Mouse (Mus musculus) layer of hippocampus, adult 2 months (tissue): ENCODE results near the gene Stac3. TPM values are rescaled to one million over a fixed set of nuclear protein-coding genes. Genes with fewer than 3 reads are reported as not detected.
A peak's percentile ranks its signal among the peaks of the same experiment; 100 is the strongest.

Experiments used
- DNase-seq, 2 experiments: peaks; one replicate each; pipeline ENCODE4 v3.0.0; 2022; ENCODE audit warnings: low spot score in 2 of 2
- H3K27ac ChIP-seq: fragments of 200-600 bp; 2 replicates; pipeline ENCODE4 v1.8.1; 2022
- H3K4me3 ChIP-seq: fragments of 200-600 bp; 2 replicates; pipeline ENCODE4 v1.8.1; 2022; ENCODE audit warnings: mild to moderate bottlenecking
- CTCF ChIP-seq: fragments of 200-600 bp; conservative IDR thresholded peaks from 2 replicates; pipeline ENCODE4 v1.8.1; 2022; ENCODE audit warnings: antibody characterized with exemption, mild to moderate bottlenecking, moderate library complexity
- long read RNA-seq, 2 experiments: library from polyadenylated mRNA; stranded (forward); transcript quantifications; one replicate each; pipeline ENCODE4 v2.0.0; 2021; ENCODE audit warnings: borderline mapping rate in 2 of 2
- total RNA-seq, 2 experiments: library from RNA; stranded (reverse); gene quantifications; 2 replicates each; pipeline ENCODE4 v1.2.3; 2021

The Stac3 gene
- 1 to 10 TPM; 2.4 to 8.1 TPM for total RNA-seq
- long read RNA-seq, experiment 1 = 0 reads
- long read RNA-seq, experiment 2 = 0 reads

DNA sequence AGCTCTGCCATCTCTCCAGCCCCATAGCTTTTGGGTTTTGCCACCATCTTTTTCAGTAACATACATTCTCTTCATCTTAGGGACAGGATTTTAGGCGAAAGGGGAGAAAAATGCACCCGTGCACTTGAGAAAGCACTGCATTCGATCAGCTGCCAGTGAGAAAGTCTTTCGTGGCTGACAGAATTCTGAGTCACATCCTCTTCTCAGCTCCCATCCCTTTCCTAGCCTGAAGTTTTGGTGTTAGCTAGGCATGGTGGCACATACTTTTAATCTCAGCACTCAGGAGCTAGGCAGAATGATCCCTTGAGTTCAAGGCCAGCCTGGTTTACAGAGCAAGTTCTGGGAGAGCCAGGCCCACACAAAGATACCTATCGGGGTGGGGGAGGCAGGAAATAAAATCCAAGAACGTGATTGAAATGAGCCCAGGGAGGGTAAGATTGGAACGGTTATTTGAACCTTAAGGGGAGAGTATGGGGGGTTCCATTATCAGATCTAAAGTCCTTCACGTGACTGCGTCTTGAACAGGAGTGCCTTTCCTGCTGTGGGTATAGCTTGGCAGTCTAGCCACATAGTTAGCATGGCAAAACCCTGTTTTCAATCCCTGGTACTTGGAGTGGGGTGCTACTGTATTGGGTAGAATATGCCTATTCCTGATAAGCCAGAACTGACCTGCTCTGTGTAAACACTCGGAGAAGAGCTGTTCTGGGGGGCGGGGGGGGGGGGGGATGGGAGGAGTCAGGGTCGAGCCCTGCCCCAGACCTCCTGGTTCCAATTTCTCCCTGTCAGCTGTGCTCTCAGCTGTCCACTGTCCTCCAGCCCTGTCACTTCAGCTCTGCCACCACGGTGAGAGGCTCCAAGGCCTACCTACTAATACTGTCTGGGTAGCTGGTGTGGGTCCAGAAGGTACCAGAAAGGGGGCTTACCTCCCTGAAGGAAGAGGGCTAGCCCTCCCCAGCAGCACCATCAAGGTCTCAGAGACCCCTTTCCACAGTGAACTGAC is at the start of gene Stac3:
Stac3 (plus strand) TSS at position 793 of the 1,000 bp plus-strand sequence.
- Histone ChIP-seq H3K4me3 (no peak within 1 kb of the TSS), H3K27ac (no peak within 1 kb of the TSS)
- no peak for DNase-seq
- no peak for TF ChIP-seq CTCF

DNA sequence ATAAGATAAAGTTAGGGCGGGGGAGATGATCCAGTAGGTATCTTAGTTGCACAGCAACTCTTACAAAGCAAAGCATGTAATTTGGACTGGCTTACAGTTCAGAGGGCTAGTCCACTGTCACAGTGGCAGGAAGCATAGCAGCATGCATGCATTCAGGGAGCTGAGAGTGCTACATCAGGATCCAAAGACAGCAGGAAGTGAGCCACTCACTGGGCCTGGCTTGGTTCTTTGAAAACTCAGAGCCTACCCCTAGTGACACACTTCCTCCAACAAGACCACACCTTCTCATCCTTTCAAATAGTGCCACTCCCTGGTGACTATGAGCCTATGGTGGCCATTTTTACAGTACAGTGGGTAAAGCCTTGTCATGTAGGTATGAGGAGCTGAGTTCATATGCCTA is 47.8 kb upstream of the Stac3 start:
- DNase-seq = no peak
- H3K4me3 ChIP-seq = no peak overlapping the region
- no peak overlapping the region for H3K27ac ChIP-seq
- TF ChIP-seq CTCF = no peak

DNA sequence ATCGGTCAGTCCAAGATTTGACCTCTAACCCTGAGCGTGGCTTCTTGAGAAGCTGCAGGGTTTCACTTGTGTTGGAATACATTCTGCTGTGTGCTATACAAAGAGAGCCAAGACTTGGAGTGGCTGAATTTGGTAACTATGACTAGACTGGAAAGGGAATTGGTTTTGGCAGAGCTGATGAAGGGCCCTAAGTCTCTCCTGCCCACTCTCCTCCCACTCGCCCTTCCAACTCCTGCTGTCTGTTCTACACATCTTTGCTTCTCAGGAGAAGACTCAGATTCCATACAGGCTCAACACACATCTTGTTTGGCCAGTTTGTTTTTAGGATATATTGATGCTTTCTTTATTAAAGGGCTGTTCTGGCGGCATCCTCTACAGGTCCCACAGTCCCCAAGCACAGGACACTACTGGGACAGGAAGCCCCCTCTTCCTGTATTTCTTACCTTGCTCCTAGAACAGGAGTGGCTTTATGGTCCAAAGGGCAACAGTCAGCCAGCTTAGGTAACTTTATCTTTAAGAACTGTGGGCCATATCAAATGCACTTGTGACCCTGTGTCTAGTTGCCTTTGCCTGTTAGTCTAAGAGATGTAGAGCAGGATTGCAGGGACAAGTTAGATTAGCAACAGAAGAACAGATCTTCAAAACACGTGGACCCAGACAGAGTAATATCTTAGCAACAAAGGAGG is 38.9 kb upstream of the Stac3 start:
- Histone ChIP-seq H3K4me3 (no peak overlapping the region), H3K27ac (no peak overlapping the region)
- TF ChIP-seq CTCF = no peak
- peak in 1 of 2 experiments; percentile 44 for DNase-seq

DNA sequence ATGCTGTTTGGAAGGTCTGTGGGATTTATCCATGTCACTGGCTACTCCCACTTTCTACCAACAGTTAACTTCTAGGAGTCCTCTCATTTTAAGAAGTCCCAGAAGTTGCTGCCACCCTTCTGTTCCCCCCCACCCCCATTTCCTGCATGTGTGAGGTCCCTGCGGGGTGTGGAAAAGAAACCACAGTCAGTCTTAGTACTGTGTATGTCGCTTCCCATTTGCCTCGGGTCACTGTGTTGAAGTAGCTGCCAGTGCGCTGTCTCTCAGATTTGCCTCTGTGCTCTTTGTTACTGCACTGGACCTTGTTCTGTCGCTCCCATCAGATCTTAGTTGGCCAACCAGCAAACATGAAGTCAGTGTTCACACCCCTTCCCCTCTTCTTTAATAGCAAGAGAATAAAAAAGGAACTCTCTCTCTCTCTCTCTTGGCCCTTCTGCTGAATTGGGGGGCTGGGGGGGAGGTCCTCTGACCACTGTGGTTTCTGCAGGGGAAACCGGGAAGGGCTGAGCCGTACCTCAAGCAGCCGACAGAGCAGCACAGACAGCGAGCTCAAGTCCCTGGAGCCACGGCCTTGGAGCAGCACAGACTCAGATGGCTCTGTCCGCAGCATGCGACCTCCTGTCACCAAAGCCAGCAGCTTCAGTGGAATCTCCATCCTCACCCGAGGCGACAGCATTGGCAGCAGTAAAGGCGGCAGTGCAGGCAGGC is 30.1 kb upstream of the Stac3 start:
- no peak for DNase-seq
- no peak for TF ChIP-seq CTCF
- Histone ChIP-seq H3K27ac (no peak overlapping the region), H3K4me3 (no peak overlapping the region)

DNA sequence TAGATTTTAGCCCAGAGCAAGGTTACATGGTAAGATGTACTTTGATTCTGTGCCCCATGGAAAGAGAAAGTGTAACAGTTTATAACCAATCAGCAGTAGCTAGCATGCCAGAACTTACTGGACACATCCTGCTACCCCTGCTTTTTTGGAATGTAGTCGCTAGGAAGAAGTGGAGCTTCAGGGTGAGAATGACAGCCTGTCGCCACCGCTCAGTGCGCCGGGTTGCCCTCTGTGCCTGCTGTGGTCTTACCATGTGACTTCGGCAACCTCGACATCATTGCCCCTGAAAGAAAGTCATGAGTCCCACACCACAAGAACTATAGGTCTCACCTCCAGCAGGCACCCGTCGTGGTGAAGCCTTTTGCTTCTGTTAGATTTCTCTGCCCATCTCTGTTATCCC is 28.8 kb upstream of the Stac3 start:
- no peak for TF ChIP-seq CTCF
- H3K4me3 ChIP-seq = no peak overlapping the region
- DNase-seq = no peak
- no peak overlapping the region for H3K27ac ChIP-seq

GRCm38 (mm10) chr10:127475175-127475574 is 26.3 kb upstream of the Stac3 start:
- no peak for DNase-seq
- TF ChIP-seq CTCF = no peak
- no peak overlapping the region for H3K4me3 ChIP-seq

GRCm38 (mm10) chr10:127476541-127476940 is 24.9 kb upstream of the Stac3 start:
- H3K4me3 ChIP-seq = no peak overlapping the region
- no peak for DNase-seq
- TF ChIP-seq CTCF = no peak
- no peak overlapping the region; the same call in 1 of the 2 replicates for H3K27ac ChIP-seq

More at GRCm38 (mm10) chr10:127475175-127475574, 26.3 kb upstream of the Stac3 start:
- no peak overlapping the region for H3K27ac ChIP-seq

DNA sequence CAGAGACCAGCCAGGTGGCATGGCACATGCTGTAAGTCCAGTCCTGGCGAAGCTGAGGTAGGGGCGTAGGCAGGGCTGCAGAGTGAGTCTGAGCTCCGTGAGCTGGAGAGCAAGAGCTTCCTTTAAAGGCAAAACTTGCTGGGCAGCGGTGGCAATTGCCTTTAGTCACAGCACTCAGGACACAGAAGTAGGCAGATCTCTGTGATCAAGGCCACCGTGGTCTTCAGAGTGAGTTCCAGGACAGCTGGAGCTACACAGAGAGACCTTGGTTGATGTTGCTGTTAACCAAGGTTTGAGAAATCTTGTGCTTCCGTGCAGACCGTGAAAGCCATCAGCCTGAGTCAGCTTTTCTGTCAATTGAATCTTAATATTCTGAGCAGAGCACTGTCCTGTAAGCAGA is 24.2 kb upstream of the Stac3 start:
- Histone ChIP-seq H3K4me3 (no peak overlapping the region), H3K27ac (peak overlapping the region; percentile 32; the same call in 1 of the 2 replicates)
- TF ChIP-seq CTCF = no peak
- no peak for DNase-seq

DNA sequence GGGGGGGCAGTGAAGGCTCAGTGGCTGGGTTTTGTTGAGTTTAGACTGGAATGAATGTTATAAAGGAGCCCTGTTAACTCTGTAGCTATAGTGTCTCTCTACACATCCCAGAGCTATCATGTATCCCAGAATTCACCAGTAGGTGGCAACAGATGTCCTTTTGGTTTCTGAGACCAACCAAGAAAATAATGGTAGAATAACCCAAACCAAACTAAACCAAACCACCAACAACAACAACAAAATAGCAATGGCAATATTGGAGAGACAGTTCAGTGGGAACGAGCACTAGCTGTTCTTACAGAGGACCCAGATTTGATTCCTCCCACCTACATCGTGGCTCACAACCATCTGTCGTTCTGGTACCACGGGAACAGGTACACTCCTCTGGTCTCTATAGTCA is 22.4 kb upstream of the Stac3 start:
- peak; percentile 78 for TF ChIP-seq CTCF
- Histone ChIP-seq H3K4me3 (no peak overlapping the region), H3K27ac (peak overlapping the region; percentile 63; the same call in 1 of the 2 replicates)
- peak; percentile 37 to 47 for DNase-seq

DNA sequence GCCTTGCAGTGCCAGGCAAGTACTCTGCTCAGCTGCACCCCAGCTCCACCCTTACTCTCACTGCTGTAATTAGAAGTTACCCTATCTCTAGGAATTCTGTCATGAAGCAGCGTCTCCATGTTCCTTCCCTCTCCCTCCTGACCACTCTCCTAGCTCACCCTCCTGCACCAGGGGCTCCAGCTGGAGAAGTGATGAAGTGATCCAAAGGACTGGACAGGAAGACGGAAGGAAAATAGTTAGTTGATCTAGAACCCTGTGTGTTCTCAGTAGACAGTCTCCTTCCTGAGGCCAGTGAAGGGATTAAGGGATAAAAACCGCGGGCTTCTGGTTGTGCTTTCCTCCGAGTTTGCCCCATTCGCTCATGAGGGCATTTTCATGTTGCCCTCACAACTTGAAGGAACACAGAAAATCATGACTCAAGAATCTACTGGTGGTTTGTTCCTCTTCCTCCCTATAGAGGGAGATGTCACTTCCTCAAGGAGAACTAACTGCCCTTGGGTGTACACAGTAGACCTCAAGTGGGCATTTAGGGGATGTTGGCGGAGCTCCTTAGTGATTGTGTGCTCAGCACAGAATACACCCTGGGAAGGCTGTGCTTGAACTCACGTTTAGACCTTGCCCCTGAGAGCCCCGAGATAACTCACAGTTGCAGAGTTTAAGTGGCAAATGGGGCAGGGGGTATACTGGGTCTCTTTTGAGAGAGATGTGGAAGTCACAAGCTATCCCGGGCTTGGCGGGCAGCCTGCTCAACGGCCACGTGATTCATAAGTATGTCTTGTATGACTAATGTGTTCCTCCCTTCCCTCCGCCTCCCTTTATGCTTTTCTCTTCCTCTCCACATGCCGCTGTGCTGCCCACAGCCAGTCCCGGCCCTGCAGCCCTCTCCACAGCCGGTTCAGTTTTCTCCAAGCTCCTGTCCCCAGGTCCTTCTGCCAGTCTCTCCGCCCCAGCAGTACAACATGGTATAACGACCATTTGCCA is 20.4 kb upstream of the Stac3 start:
- Histone ChIP-seq H3K27ac (peak overlapping the region; percentile 75), H3K4me3 (peak overlapping the region; percentile 13; the same call in 1 of the 2 replicates)
- TF ChIP-seq CTCF = peak; percentile 55
- DNase-seq = peak; percentile 64 to 74

- peak overlapping the region; percentile 36; the same call in 1 of the 2 replicates for H3K27ac ChIP-seq
- H3K4me3 ChIP-seq = no peak overlapping the region
- DNase-seq = no peak
- no peak for TF ChIP-seq CTCF
Observed at GRCm38 (mm10) chr10:127485235-127485634, 16.3 kb upstream of the Stac3 start.

DNA sequence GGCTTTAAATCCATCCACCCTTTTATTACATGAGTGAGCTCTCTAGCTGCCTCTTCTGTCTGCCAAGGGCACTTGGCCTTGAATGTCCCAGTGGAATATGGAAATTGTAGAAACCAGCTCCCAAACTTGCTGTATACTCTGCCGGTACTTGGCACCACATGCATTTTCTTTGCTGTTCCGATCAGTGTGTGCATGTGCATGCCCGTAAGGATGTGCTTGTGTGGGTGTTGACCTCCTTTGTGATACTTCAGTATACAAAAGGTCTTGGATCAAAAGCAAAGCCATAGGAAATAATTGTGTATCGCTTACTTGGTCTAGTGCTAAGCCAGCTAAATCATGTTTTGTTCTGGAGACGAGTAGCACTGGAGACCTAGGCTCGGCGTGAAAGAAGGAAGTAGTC is 12.6 kb upstream of the Stac3 start:
- no peak for TF ChIP-seq CTCF

More for the DNA sequence above, 12.6 kb upstream of the Stac3 start:
- H3K27ac ChIP-seq = no peak overlapping the region
- no peak overlapping the region for H3K4me3 ChIP-seq
- DNase-seq = no peak
